Mouse (Mus musculus): ENCODE measurements around the gene Cby3.
"Not testable (repeated sequence)": the region's sequence is repeated elsewhere in the genome, so short reads cannot be mapped to it uniquely, and the experiment has no call there.

The Cby3 gene

DNA sequence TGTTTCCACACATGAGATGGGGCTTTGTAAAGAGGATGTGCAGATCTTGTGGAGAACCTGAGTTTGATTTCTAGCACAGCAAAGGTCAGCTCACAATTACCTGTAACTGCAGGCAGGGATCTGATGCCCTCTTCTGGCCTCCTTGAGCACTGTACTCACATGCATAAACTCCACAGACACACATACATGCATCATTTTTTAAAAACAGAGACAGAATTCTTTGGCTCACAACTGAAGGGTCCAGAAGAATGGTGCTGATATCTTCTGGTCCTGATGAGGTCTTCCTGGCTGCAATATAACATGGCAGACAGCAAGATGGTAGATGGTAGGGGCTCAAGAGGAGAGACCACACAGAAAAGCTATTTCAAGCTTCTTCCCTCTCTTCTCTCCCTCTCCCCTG is at the start of gene Cby3:
TSS of gene Cby3 (plus strand) at position 301 of the 400 bp plus-strand sequence.
- DNase-seq (ENCODE audit: low read depth) = no peak

DNA sequence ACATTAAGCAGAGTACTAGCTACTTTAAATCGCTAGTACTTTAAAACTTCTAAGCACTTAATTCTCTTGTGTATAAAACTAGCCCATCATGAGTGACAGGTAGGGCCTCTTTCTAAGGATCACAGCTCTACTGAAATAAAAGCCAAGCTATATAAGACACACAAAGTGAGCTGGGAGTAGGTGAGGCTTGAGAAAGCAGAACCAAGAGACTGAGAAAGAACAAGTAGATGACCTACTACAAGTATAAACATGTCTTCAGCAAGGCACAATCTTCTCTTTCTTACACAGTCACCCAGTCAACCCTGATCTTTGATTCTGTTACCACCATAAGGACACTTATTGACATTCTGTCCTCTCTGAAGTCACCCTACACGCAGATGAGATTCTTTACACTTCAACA is 41.5 kb upstream of the Cby3 start:
- DNase-seq (ENCODE audit: low read depth) = no peak

DNA sequence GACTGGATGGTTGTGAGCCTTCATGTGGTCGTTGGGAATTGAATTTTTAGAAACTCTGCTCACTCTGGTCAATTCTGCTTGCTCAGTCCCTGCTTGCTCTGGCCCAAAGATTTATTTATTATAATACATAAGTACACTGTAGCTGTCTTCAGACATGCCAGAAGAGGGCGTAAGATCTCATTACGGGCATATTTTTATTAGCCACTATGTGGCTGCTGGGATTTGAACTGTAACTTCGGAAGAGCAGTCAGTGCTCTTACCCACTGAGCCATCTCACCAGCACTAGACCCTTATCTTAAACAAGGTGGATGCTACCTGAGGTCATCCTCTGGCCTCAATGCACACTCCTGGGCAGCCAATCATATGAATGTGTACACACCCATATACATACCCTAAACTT is 34.9 kb upstream of the Cby3 start:
- peak; percentile 51 for DNase-seq (ENCODE audit: low read depth)

DNA sequence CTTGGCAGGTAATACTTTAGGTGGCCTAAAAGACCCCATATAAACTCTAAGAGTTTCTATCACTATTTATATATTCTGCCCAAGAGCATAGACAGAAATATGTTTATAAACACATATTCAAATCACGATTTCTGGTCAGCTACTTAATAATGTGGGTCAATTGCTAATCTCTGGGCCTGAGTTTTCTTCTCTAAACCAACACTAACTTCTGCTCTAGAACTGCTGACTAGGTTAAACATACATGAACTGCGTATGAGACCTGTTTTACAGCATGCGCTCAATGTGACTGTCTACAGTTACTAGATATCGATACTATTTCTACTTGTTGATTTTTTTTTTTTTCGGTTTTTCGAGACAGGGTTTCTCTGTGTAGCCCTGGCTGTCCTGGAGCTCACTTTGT is 33.0 kb upstream of the Cby3 start:
- DNase-seq (ENCODE audit: low read depth) = no peak

DNA sequence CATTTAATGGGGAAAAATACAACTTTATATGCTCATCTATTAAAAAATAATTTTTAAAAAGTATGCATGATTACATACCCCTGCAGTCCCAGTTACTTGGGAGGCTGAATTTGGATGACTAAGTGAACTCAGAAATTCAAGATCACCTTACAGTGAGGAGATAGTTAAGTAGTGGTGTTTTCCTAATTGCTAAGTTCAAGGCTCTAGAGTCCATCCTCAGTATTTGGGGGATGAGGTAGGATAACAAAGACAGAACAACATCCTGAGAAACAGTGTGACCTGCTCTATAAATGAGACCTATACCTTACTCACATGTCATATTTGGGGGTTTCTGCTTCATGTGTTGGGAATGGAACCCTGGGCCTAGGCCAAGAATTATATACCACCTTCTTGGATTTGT is 31.9 kb upstream of the Cby3 start:
- no peak for DNase-seq (ENCODE audit: low read depth)

DNA sequence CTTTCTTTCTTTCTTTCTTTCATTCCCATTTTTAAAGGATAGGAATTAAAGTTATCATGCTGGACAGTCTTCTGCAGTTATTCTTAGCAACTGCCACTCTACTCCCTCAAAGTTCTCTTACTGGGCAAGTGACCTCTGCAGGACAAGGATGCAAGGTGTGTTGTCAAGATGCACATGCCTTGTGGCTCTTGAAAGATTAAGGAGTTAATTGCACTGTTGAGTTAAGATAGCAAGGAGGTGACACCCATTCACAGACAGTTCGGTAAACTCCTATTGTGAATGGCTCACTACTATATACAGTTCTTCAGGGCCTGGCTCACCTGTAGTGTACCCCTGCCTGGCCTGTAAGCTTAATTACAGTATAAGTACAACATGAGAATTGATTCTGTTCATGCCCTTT is 30.4 kb upstream of the Cby3 start:
- no peak for DNase-seq (ENCODE audit: low read depth)

DNA sequence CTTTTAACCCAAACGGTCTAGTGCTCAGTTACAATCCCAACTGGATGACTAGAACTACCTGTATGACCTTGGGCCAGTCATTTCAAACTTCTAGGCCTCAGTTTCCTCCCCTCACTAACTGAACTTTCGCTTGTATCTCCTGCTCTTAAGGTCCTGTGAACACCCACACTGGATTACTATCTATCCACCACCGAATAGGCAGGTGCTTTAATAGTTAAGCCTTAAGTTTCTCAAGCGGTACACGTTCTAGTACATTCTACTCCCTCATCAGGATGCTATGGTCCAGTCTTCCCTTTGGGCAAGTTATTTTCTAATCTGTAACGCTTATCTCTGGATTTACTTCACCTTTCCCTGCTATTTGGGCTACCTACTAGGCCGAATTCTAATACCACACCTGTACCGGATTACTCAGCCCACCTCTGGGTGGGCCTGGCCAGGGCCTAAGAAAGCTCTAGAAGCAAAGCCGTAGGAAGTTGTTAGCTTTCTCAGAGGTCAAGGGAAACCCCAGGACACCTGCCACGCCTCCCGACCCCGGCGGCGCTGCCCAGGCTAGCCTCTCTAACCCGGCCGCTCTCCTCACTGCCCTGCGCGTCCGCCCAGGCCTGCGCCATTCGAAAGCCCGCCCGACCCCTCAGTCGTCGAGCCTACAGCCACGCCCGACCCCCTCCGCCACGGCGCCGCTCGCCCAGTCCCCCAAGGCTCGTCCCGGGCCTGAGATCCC is 29.4 kb upstream of the Cby3 start:
- no peak for DNase-seq (ENCODE audit: low read depth)

DNA sequence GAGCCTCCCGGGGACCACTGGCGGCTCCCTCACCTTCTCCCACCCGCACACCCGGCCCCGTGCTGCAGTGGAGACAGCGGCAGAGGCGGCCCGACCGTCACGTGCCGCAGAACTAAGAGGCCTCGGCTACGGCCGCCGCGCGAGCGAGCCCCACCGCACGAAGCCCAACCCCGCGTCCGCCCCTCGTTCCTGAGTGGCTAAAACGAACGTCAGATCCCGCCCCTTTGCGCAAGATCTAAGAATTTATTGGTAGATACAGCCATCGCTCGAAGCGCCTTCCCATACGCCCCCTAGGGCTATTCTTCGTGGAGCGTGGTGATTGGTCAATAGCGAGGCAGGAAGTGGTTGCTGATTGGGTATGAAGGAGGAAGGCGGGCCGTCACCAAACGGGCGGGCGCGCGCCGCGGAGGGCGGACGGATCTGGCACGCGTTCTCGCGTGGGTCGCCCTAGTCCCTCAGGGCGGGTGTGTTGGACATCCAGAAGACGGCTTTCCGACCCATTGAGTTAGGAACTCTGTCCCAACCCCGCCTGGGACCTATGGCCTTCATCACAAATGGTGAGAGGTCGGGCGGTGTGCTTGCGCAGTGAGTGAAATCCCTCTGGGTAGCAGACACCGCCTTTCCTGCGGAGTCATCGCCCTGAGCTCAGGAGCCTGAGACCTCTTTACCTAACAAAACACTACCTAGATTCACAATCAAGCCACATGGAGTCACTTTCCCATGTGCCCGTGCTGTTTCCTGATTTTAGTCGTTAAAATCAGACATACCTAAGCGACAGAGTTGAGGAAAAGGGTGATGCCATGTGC is 28.6 kb upstream of the Cby3 start, which contains the start of gene Canx:
TSS of gene Canx (minus strand) at position 178 of the 806 bp plus-strand sequence.
- peak; percentile 100 for DNase-seq (ENCODE audit: low read depth)

DNA sequence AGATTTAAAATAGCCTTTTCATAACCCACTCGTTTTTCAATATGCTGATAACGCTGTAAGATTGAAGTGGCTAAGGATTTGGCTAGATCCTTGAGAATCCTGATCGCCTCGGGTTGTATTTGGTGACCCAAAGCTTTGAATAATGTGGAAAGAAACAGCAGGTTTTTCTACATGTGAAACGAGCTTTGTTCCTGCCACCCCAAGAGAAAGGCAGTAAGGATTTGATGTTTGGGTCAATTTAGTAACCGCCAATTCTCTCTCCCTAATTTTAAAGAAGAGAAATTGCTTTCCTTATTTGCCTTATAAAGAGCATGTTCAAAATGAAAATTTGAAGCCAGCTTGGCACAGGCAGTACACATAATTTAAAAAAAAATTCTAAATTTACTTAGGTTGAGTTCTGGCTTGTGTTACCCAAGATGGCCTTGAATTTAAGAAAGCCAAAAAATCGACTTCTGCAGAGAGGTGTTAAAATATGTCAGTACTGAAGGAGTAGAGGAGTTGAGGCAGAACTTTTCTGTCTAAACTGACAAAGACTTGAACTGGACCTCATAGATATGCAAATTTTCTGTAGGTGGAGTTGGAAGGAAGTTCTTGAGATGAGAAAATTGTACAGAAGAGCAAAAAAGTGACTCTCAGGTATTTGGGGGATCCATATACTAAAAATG is 27.8 kb upstream of the Cby3 start:
- peak; percentile 60 for DNase-seq (ENCODE audit: low read depth)

DNA sequence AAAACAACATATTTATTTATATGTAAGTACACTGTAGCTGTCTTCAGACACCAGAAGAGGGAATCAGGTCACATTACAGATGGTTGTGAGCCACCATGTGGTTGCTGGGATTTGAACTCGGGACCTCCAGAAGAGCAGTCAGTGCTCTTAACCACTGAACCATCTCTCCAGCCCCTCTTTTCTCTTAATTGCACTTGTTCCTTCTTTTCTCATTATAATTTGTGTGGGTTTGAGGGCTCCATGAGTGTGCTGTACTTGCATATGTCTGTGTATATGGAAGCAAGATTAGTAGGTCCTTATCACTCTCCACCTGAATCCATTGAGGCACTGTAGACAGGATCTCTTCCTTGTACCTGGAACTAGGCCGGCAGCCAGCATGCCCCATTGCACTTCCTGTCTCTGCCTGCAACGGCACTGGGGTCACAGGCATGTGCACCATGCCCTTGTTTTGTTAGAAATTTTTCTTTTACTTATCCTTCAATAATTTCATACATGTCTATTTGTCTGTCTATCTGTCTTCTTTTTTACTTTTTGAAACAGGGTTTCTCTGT is 26.1 kb upstream of the Cby3 start:
- no peak for DNase-seq (ENCODE audit: low read depth)

DNA sequence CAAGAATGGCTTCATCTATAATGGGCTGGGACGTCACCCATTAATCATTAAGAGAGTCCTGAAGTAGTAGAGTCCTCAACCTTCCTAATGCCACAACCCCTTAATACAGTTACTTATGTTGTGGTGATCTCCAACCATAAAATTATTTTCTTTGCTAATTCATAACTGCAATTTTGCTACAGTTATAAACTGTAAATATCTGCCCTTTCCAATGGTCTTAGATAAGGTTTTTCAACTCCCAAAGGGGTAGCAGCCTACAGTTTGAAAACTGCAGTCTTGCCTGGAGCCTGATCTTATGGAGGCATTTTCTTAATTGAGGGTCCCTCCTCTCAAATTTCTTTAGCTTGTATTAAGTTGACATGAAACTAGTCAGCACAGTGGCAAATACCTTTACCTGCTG is 24.9 kb upstream of the Cby3 start:
- DNase-seq (ENCODE audit: low read depth) = no peak

DNA sequence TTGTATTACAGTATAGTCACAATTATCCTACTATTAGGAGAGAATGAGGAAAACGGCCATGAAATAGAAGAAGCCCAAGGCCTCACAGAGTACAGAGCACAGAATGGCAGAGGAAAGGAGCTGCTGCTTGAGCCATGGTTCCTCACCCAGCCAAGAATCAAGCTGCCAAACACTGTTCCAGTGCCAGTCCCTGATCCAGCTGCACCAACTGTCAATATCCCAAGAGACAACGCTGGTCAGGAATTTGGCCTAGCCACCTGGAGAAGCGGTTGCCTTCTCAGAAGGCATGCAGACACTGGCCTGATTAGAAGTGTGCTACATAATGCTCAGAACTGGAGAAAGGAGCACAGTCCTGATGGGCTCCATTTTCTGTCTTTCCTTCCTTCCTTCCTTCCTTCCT is 21.1 kb upstream of the Cby3 start:
- no peak for DNase-seq (ENCODE audit: low read depth)

DNA sequence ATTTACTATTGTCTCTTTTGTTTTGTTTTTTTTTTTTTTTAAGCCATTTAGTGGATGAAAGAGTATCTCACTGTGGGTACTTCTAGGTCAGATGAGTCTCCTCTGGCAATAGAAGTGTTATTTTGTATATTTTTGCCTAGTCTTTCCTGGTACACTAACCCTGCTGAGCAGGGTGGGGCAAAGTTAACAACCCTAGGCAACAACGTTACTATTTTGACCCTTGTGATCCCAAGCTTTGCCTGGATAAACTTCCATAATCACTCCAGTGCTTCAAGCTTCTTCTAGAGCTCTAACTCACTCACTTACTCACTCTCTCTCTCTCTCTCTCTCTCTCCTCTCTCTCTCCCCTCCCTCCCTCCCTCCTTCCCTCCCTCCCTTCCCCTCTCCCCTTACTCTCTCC is 18.1 kb upstream of the Cby3 start:
- DNase-seq (ENCODE audit: low read depth) = no peak

DNA sequence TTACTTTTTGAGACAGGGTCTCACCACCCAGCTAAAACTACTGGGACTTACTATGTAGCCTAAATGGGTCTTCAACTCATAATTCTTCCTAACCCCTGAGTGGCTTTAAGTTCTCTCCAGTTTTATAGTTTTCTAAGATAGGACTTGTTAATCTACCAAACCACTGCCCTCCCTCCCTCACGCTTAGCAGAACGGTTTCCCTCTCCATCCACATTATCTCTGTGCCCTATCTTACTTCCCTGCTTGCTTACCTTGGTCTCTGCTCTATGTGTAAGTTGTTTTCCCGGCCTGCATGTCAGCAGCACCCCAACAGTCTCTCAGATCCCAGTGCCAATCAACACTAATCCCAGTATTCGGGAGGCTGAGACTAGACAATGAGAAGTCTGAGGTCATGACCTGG is 17.4 kb upstream of the Cby3 start:
- DNase-seq (ENCODE audit: low read depth) = no peak

DNA sequence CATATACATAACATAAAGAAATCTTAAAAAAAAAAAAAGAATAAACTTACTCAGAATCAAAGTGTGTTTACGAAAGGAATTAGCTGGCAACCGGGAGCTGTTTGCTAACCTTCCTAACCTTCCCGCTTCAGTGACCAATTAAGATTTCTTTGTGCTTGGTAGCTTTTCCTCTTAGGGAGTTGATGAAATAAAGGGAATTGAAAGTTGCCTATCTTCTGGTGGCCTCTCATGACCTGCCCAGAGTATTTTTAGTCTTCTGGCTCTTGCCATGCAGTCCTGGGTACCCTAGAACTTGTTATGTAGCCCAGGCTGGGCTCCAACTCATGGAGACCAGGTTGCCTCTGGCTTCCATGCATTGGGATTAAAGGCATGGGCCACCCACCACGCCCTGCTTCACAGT is 8.8 kb upstream of the Cby3 start:
- DNase-seq (ENCODE audit: low read depth) = no peak

DNA sequence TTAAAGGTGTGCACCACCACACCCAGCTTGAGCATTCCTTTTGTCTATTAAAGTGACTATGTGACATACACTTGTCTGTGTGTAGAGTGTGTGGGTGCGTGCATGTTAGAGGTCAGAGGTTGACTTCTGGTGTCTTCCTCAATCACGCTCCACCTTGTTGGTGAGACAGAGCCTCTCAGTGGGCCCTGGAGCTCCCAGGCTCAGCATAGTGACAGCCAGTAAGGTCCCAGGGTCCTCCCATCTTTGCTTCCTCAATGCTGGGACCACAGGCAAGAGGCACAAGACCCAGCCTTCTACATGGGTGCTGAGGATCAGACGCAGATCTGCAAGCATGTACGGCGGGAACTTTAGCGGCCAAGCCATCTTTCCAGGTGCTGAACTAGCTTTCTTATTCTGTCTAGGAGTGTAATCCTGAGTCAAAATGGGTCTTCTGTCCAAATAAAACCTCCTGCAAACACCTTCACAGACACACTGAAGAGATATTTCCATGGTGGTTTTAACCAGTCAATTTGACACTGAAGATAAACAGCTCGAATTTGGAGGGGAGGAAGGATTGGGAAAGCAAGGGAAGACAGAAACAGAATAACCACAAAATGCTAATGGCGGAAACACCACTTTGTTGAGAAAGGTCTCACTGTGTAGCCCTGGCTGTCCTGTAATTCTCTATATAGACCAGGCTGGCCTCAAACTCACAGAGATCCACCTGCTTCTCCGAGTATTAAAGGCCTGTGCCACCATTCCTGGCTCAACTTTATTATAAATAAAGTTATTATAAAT is 7.8 kb upstream of the Cby3 start:
- peak; percentile 40 for DNase-seq (ENCODE audit: low read depth)

DNA sequence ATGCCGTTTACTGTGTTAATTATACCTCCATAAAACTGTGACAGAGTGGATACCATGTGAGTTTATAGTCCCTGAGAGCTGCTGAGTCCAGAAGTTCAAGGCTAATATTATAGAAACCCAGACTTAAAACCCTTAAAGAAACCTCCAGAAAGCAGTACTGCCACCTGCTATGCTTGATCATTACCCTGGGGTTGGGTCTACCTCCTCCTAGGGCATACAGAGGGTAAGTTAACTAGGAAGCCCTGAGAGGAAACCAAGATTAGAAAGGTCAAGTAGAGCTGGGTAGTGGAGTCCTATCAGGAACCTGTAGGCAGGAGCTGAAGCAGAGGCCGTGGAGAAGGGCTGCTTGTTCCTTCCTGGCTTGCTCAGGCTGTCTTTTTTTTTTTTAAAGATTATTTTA is 2.1 kb upstream of the Cby3 start:
- DNase-seq (ENCODE audit: low read depth) = no peak

DNA sequence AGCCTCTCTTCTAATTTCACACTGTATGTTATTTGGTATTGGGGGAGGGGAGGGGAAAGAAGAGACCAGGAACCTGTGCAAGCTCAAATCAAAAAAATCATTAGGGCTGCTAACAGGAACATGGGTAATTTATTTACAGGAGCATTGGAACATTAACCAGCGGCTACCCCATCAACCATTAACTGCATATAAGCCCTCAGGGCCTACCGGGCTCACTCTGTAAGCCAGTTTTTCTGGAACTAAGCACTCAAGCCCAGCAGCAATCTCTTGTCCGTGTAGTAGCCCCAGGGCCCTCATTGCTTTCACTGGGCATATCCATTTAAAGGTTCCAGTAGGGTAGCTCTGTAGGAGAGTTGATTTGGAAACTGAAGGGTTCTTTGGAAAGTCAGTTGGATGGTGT is 589 bp downstream of the Cby3 start:
- no peak for DNase-seq (ENCODE audit: low read depth)

DNA sequence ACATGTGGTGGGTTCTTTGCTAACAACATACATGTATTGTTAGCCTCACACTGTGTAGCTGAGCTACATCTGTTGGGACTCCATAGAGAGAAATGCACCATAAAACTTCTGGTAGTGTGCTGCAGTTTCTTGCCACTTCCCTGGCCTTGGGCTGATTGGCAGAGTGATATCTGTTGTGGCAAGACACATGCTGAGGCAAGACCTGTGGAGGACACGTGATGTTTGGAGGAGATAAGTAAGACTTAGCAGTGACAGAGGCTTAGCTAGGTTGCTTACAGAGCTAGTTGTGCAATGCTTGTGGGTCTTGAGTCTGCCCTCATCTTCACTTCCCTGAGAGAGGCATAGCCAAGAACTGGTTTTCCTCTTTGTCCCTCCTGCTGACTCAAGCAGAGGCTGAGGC is 1.1 kb downstream of the Cby3 start:
- peak; percentile 84 for DNase-seq (ENCODE audit: low read depth)

DNA sequence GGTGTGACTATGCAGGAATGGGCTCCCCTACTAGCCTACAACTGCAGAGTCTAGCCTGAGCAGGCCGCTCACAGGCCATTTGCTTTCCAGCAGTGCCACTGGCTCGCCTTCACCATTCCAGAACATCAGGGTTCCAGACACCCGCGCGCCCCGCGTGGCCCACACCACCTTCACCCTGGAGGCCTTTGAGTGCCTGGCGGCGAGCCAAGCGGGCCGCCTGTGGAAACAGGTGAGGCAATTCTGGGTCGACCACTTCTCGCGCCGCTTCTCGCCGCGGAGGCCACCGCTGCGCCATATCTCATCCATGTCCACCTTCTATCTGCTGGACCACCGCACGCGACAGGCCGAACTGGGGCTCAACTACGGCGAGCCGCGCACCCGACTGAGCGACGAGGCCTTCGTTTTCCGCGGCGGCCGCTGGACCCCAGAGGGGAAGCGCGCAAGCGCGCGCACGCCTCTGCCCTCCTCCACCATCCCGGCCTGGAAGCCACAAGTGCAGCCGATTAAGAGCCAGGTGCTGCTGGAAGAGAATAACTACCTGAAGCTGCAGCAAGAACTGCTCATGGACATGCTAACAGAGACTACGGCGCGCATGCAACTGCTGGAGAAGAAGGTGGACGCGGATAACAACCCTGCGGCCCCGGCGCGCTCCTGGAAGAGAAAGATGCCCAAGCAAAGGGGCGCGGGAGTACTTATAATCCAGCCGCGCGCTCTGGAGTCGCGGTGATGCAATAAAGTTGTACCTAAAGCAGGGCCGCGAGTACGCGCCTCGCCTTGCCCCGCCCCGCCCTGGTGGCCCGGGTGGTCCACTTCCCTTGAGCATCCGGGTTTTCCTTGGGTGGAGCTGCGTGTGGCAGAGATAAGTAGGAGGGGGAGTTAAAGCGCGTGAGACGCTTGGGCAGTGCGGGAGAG is 4.9 kb downstream of the Cby3 start:
- peak; percentile 72 for DNase-seq (ENCODE audit: low read depth)

DNA sequence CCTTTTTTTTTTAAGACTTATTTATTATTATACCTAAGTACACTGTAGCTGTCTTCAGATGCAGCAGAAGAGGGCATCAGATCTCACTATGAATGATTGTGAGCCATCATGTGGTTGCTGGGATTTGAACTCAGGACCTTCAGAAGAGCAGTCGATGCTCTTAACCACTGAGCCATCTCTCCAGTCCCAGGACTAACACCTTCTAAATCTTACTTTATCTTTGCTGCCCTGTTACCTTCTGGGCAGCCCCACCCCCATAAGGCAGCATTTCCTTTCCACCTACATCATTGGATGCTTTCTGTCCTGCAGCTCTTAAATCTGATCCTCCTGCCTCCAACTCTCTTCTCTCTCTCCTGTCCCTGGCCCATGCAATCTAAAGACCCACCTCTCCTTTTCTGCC is 7.0 kb downstream of the Cby3 start:
- not testable (repeated sequence) for DNase-seq (ENCODE audit: low read depth)

Data from 416B (cell line).